Mouse (Mus musculus): Measurements from ENCODE around the gene Agr3.

- TF ChIP-seq CTCF (conservative IDR thresholded peaks at IDR 0.05; ENCODE audit: insufficient read depth, insufficient read length, low read depth, low read length) (no peak), POLR2A (IDR thresholded peaks at IDR 0.05; ENCODE audit: low read depth, low read length) (no peak)
Observed at GRCm38 (mm10) chr12:35927804-35928203, 2.4 kb downstream of the Agr3 start.
